Mouse (Mus musculus) lung, embryonic 16.5 days (tissue): ENCODE measurements around the gene Slc25a15. TPM values are rescaled to one million over a fixed set of nuclear protein-coding genes. Genes with fewer than 3 reads are reported as not detected.

Experiments used
- ATAC-seq: fragments of 200-750 bp; cut with Nextera tagmentation; 2 replicates; pipeline ENCODE4 v1.8.0; 2017; ENCODE audit warnings: low read depth, mild to moderate bottlenecking, moderate library complexity
- H3K27ac ChIP-seq: fragments of 300-500 bp; sonication (generic); 2 replicates; pipeline ENCODE4 v1.5.1; 2014; ENCODE audit warnings: mild to moderate bottlenecking, control low read depth, low read length
- H3K27me3 ChIP-seq: fragments of 300-500 bp; sonication (generic); 2 replicates; pipeline ENCODE4 v1.6.1; 2014; ENCODE audit warnings: low read depth, low read length, mixed read lengths; ENCODE audit not compliant: control insufficient read depth, insufficient read depth
- H3K36me3 ChIP-seq: fragments of 300-500 bp; sonication (generic); 2 replicates; pipeline ENCODE4 v1.6.1; 2014; ENCODE audit warnings: low read length; ENCODE audit not compliant: control insufficient read depth, insufficient read depth
- H3K4me1 ChIP-seq: fragments of 300-500 bp; sonication (generic); replicated peaks from 2 replicates; pipeline ENCODE4 v1.6.1; 2014; ENCODE audit warnings: low read length, mixed read lengths; ENCODE audit not compliant: control insufficient read depth, insufficient read depth
- H3K4me2 ChIP-seq: fragments of 300-500 bp; sonication (generic); 2 replicates; pipeline ENCODE4 v1.6.1; 2014; ENCODE audit warnings: low read depth, low read length, control low read depth
- H3K4me3 ChIP-seq: fragments of 300-500 bp; sonication (generic); 2 replicates; pipeline ENCODE4 v1.5.1; 2014; ENCODE audit warnings: mild to moderate bottlenecking, low read length, control low read depth
- H3K9ac ChIP-seq: fragments of 300-500 bp; sonication (generic); 2 replicates; pipeline ENCODE4 v1.6.1; 2014; ENCODE audit warnings: low read length, control low read depth
- H3K9me3 ChIP-seq: fragments of 300-500 bp; sonication (generic); 2 replicates; pipeline ENCODE4 v1.6.1; 2016; ENCODE audit warnings: low read length; ENCODE audit not compliant: control insufficient read depth
- whole genome bisulfite sequencing: fragments of 180-500 bp; shearing (Covaris S2); extraction: QIAGEN DNeasy Blood & Tissue Kit; methylation state at CpG from one replicate; pipeline ENCODE4 v1.1.7; 2014; 5-methylcytosine and 5-hydroxymethylcytosine counted together
- polyA plus RNA-seq: library from polyadenylated mRNA; unstranded; fragments of >200 nt; fragmentation: Nextera tagmentation; extraction: Ambion mirVana; gene quantifications from 2 replicates; pipeline ENCODE4 v1.2.1, GENCODE M21; 2015

Slc25a15 gene
- polyA plus RNA-seq, 1 experiment from 2014 or later, result 18.1 TPM

GRCm38 (mm10) chr8:22359882-22360281 lies 38.5 kb downstream of the Slc25a15 start:
- no peak for ATAC-seq
- WGBS, result 62% methylated on average over 6 of the region's 6 CpGs
- H3K9ac ChIP-seq, result no peak overlapping the region

GRCm38 (mm10) chr8:22359359-22359758 lies 39.0 kb downstream of the Slc25a15 start:
- 74% methylated on average over 6 of the region's 6 CpGs for WGBS
- Histone ChIP-seq H3K9me3 (no peaks in the 10 kb centered on the region), H3K4me2 (no peak overlapping the region), H3K4me3 (no peak overlapping the region), H3K4me1 (no peaks in the 10 kb centered on the region), H3K27ac (no peak overlapping the region), H3K27me3 (no peaks in the 10 kb centered on the region), H3K9ac (no peak overlapping the region), H3K36me3 (no peaks in the 10 kb centered on the region)
- no peak for ATAC-seq

More at GRCm38 (mm10) chr8:22359882-22360281, 38.5 kb downstream of the Slc25a15 start:
- Histone ChIP-seq H3K4me2 (no peak overlapping the region), H3K9me3 (no peaks in the 10 kb centered on the region), H3K27me3 (no peaks in the 10 kb centered on the region), H3K4me1 (no peaks in the 10 kb centered on the region), H3K4me3 (no peak overlapping the region), H3K36me3 (no peaks in the 10 kb centered on the region), H3K27ac (no peak overlapping the region)

- H3K4me3 ChIP-seq, result no peak overlapping the region
- no peaks in the 10 kb centered on the region for H3K4me1 ChIP-seq
- no peak for ATAC-seq
- no peak overlapping the region for H3K27ac ChIP-seq
- H3K27me3 ChIP-seq, result no peaks in the 10 kb centered on the region
- H3K9ac ChIP-seq, result no peak overlapping the region
- H3K36me3 ChIP-seq, result no peaks in the 10 kb centered on the region
- no peaks in the 10 kb centered on the region for H3K9me3 ChIP-seq
- no peak overlapping the region for H3K4me2 ChIP-seq
- 73% methylated on average over 13 of the region's 13 CpGs for WGBS
These were observed 63.0 kb downstream of the Slc25a15 start for GRCm38 (mm10) chr8:22335426-22335825.

Other genes starting within 250 kb of the Slc25a15 start
- 5.1 and 5.6 TPM in 2 replicates for gene Nek3, start 232.2 kb downstream of the Slc25a15 start, polyA plus RNA-seq
- gene Ckap2, start 212.8 kb downstream of the Slc25a15 start, polyA plus RNA-seq, result 55.0 and 55.5 TPM in 2 replicates
- gene Vps36, start 205.8 kb downstream of the Slc25a15 start, polyA plus RNA-seq, result 47.0 and 47.3 TPM in 2 replicates
- 34.4 and 35.0 TPM in 2 replicates for gene Thsd1, start 171.3 kb downstream of the Slc25a15 start, polyA plus RNA-seq
- not detected in 2 replicates for gene Tpte, start 115.2 kb downstream of the Slc25a15 start, polyA plus RNA-seq
- 35.0 and 37.6 TPM in 2 replicates for gene Mrps31, start 12.8 kb upstream of the Slc25a15 start, polyA plus RNA-seq